Mouse (Mus musculus) MEL (cell line): ENCODE results near the gene Polr2c.
"Not testable (repeated sequence)": the region's sequence is repeated elsewhere in the genome, so short reads cannot be mapped to it uniquely, and the experiment has no call there.

Experiments
- CTCF ChIP-seq, 3 experiments: IDR thresholded peaks in 2 of 3; conservative IDR thresholded peaks in 1 of 3; 2 replicates each; pipeline ENCODE4 v1.5.1; 2011 to 2012; ENCODE audit warnings: low read length in 3 of 3, low read depth in 2 of 3, mild to moderate bottlenecking in 2 of 3, improper control_type of control experiment in 1 of 3, inconsistent platforms in 1 of 3, mixed read lengths in 1 of 3, moderate library complexity in 1 of 3; ENCODE audit not compliant: control insufficient read depth in 1 of 3, insufficient read depth in 1 of 3, poor library complexity in 1 of 3, severe bottlenecking in 1 of 3
- EP300 ChIP-seq, 2 experiments: IDR thresholded peaks; 2 replicates each; pipeline ENCODE4 v1.6.1; 2011; ENCODE audit warnings: improper control_type of control experiment in 2 of 2, low read length in 2 of 2, low read depth in 1 of 2, mild to moderate bottlenecking in 1 of 2
- HCFC1 ChIP-seq: IDR thresholded peaks from 2 replicates; pipeline ENCODE4 v1.6.1; 2012; ENCODE audit warnings: low read depth, mild to moderate bottlenecking, inconsistent platforms, low read length, improper control_type of control experiment, moderate library complexity
- KAT2A ChIP-seq: conservative IDR thresholded peaks from 2 replicates; pipeline ENCODE4 v1.6.1; 2012; ENCODE audit warnings: low read depth, low read length, improper control_type of control experiment, inconsistent platforms
- POLR2A ChIP-seq, 2 experiments: IDR thresholded peaks; 2 replicates each; pipeline ENCODE4 v1.6.1; 2011 to 2012; ENCODE audit warnings: low read length in 2 of 2, mild to moderate bottlenecking in 2 of 2, control low read depth in 1 of 2, improper control_type of control experiment in 1 of 2, low read depth in 1 of 2, moderate library complexity in 1 of 2; ENCODE audit not compliant: control insufficient read depth in 1 of 2, insufficient read depth in 1 of 2, poor library complexity in 1 of 2
- SIN3A ChIP-seq: IDR thresholded peaks from 2 replicates; pipeline ENCODE4 v1.6.1; 2012; ENCODE audit warnings: low read length, improper control_type of control experiment, inconsistent platforms
- SMC3 ChIP-seq: IDR thresholded peaks from 2 replicates; pipeline ENCODE4 v1.6.1; 2011; ENCODE audit warnings: low read depth, low read length, improper control_type of control experiment
- TCF12 ChIP-seq: IDR thresholded peaks from 2 replicates; pipeline ENCODE4 v1.6.1; 2014; ENCODE audit warnings: low read depth, mild to moderate bottlenecking, inconsistent platforms, low read length, improper control_type of control experiment, moderate library complexity
- USF1 ChIP-seq: IDR thresholded peaks from 2 replicates; pipeline ENCODE4 v1.6.1; 2014; ENCODE audit warnings: low read depth, mild to moderate bottlenecking, inconsistent platforms, low read length, improper control_type of control experiment, moderate library complexity
- ZKSCAN1 ChIP-seq: IDR thresholded peaks from 2 replicates; pipeline ENCODE4 v1.6.1; 2012; ENCODE audit warnings: low read depth, mild to moderate bottlenecking, inconsistent platforms, low read length, improper control_type of control experiment, moderate library complexity
- ZNF384 ChIP-seq: IDR thresholded peaks from 2 replicates; pipeline ENCODE4 v1.6.1; 2012; ENCODE audit warnings: low read depth, mild to moderate bottlenecking, inconsistent platforms, low read length, improper control_type of control experiment

DNA sequence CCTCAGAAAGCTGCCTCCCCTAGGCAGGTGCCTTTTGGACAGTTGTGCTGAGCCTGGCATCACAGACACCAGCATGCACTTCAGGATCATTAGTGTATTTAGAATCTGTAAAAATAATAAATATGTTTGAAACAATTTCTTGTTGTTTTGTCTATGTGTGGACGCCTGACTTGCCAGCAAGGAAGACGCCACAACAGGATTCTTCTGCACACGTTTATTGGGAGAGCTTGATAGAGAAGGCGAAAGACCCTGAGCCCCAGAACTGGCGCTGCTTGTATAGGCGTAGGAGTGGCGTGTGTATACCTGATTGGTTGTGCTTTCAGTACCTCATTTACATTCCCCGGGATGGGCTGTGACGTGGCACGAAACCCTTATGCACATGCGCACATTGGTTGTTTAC lies 2.5 kb upstream of the Polr2c start:
- not testable (repeated sequence) for TF ChIP-seq EP300 (IDR thresholded peaks at IDR 0.05; ENCODE audit: low read depth in 1 of 2, low read length in 2 of 2); KAT2A; HCFC1; CTCF (IDR thresholded peaks at IDR 0.05 in 2 of 3, conservative IDR thresholded peaks at IDR 0.05 in 1 of 3; ENCODE audit: control insufficient read depth in 1 of 3, insufficient read depth in 1 of 3, low read depth in 2 of 3, low read length in 3 of 3, poor library complexity in 1 of 3, severe bottlenecking in 1 of 3); TCF12; SMC3; ZKSCAN1; POLR2A (IDR thresholded peaks at IDR 0.05; ENCODE audit: control insufficient read depth in 1 of 2, insufficient read depth in 1 of 2, low read depth in 1 of 2, low read length in 2 of 2, poor library complexity in 1 of 2); ZNF384; USF1; SIN3A
